Mouse (Mus musculus): ENCODE results near the gene Mogat2. TPM values are rescaled to one million over a fixed set of nuclear protein-coding genes. Genes with fewer than 3 reads are reported as not detected.

Gene Mogat2
- polyA plus RNA-seq, 1 experiment from 2014 or later = 9.3 TPM

GRCm38 (mm10) chr7:99183751-99184150 lies 54.7 kb downstream of the Mogat2 start:
- H3K9me3 ChIP-seq (ENCODE audit: control insufficient read depth, low read length) = no peaks in the 10 kb centered on the region
- H3K9ac ChIP-seq (ENCODE audit: low read length) = no peak overlapping the region
- H3K4me1 ChIP-seq (replicated peaks; ENCODE audit: control insufficient read depth, insufficient read depth, low read length) = peaks cover 3% of the 10 kb centered on the region; the same call in 1 of the 2 replicates
- H3K27ac ChIP-seq (ENCODE audit: low read depth, low read length) = no peak overlapping the region
- 73% methylated on average over 6 of the region's 6 CpGs for WGBS
- no peak overlapping the region; the same call in 1 of the 2 replicates for H3K4me2 ChIP-seq (ENCODE audit: low read depth, low read length, severe bottlenecking)
- no peak for DNase-seq (ENCODE audit: low spot score)
- no peak overlapping the region for H3K4me3 ChIP-seq (ENCODE audit: low read depth, low read length)
- no peak for ATAC-seq (replicated peaks; ENCODE audit: low FRiP score)
- no peaks in the 10 kb centered on the region for H3K36me3 ChIP-seq (ENCODE audit: control insufficient read depth, insufficient read depth, low read length)
- H3K27me3 ChIP-seq (ENCODE audit: control insufficient read depth, insufficient read depth, low read length) = no peaks in the 10 kb centered on the region; the same call in 1 of the 2 replicates

GRCm38 (mm10) chr7:99182432-99183172 lies 55.8 kb downstream of the Mogat2 start, which contains the start of gene Dgat2:
Gene Dgat2, minus strand, starts transcription at chr7:99182719.
- no peaks in the 10 kb centered on the region; the same call in 1 of the 2 replicates for H3K27me3 ChIP-seq (ENCODE audit: control insufficient read depth, insufficient read depth, low read length)
- no peaks in the 10 kb centered on the region for H3K36me3 ChIP-seq (ENCODE audit: control insufficient read depth, insufficient read depth, low read length)
- peaks cover 3% of the 10 kb centered on the region; the same call in 1 of the 2 replicates for H3K4me1 ChIP-seq (replicated peaks; ENCODE audit: control insufficient read depth, insufficient read depth, low read length)
- H3K9ac ChIP-seq (ENCODE audit: low read length) = peak within 1 kb of the TSS; percentile 76
- peak within 1 kb of the TSS; percentile 68 for H3K27ac ChIP-seq (ENCODE audit: low read depth, low read length)
- H3K4me2 ChIP-seq (ENCODE audit: low read depth, low read length, severe bottlenecking) = peak within 1 kb of the TSS; percentile 96
- WGBS = under 1% methylated on average over 63 of the region's 63 CpGs
- DNase-seq (ENCODE audit: low spot score) (peak; percentile 96), ATAC-seq (replicated peaks; ENCODE audit: low FRiP score) (peak; percentile 96)
- H3K4me3 ChIP-seq (ENCODE audit: low read depth, low read length) = peak within 1 kb of the TSS; percentile 65
- no peaks in the 10 kb centered on the region for H3K9me3 ChIP-seq (ENCODE audit: control insufficient read depth, low read length)

GRCm38 (mm10) chr7:99181619-99182431 lies 56.6 kb downstream of the Mogat2 start:
- H3K9ac ChIP-seq (ENCODE audit: low read length) = peak overlapping the region; percentile 76
- H3K27me3 ChIP-seq (ENCODE audit: control insufficient read depth, insufficient read depth, low read length) = no peaks in the 10 kb centered on the region; the same call in 1 of the 2 replicates
- H3K4me1 ChIP-seq (replicated peaks; ENCODE audit: control insufficient read depth, insufficient read depth, low read length) = peaks cover 3% of the 10 kb centered on the region; the same call in 1 of the 2 replicates
- H3K36me3 ChIP-seq (ENCODE audit: control insufficient read depth, insufficient read depth, low read length) = no peaks in the 10 kb centered on the region
- DNase-seq (ENCODE audit: low spot score) (no peak), ATAC-seq (replicated peaks; ENCODE audit: low FRiP score) (no peak; the same call in 1 of the 2 replicates)
- peak overlapping the region; percentile 96 for H3K4me2 ChIP-seq (ENCODE audit: low read depth, low read length, severe bottlenecking)
- H3K4me3 ChIP-seq (ENCODE audit: low read depth, low read length) = peak overlapping the region; percentile 65
- no peaks in the 10 kb centered on the region for H3K9me3 ChIP-seq (ENCODE audit: control insufficient read depth, low read length)
- 23% methylated on average over 14 of the region's 14 CpGs for WGBS
- peak overlapping the region; percentile 68; the same call in 1 of the 2 replicates for H3K27ac ChIP-seq (ENCODE audit: low read depth, low read length)

GRCm38 (mm10) chr7:99180162-99180561 lies 58.3 kb downstream of the Mogat2 start:
- DNase-seq (ENCODE audit: low spot score) = no peak
- H3K36me3 ChIP-seq (ENCODE audit: control insufficient read depth, insufficient read depth, low read length) = no peaks in the 10 kb centered on the region
- H3K4me2 ChIP-seq (ENCODE audit: low read depth, low read length, severe bottlenecking) = no peak overlapping the region
- no peak overlapping the region for H3K4me3 ChIP-seq (ENCODE audit: low read depth, low read length)
- no peak for ATAC-seq (replicated peaks; ENCODE audit: low FRiP score)
- no peaks in the 10 kb centered on the region; the same call in 1 of the 2 replicates for H3K27me3 ChIP-seq (ENCODE audit: control insufficient read depth, insufficient read depth, low read length)
- peaks cover 3% of the 10 kb centered on the region; the same call in 1 of the 2 replicates for H3K4me1 ChIP-seq (replicated peaks; ENCODE audit: control insufficient read depth, insufficient read depth, low read length)
- whole genome bisulfite sequencing = 100% methylated on average over 1 of the region's 1 CpGs
- no peak overlapping the region for H3K27ac ChIP-seq (ENCODE audit: low read depth, low read length)
- H3K9me3 ChIP-seq (ENCODE audit: control insufficient read depth, low read length) = no peaks in the 10 kb centered on the region
- no peak overlapping the region for H3K9ac ChIP-seq (ENCODE audit: low read length)

- Histone ChIP-seq H3K9ac (ENCODE audit: low read length) (no peak overlapping the region), H3K27me3 (ENCODE audit: control insufficient read depth, insufficient read depth, low read length) (no peaks in the 10 kb centered on the region; the same call in 1 of the 2 replicates), H3K9me3 (ENCODE audit: control insufficient read depth, low read length) (no peaks in the 10 kb centered on the region), H3K27ac (ENCODE audit: low read depth, low read length) (no peak overlapping the region), H3K4me2 (ENCODE audit: low read depth, low read length, severe bottlenecking) (no peak overlapping the region), H3K4me1 (replicated peaks; ENCODE audit: control insufficient read depth, insufficient read depth, low read length) (peaks cover 3% of the 10 kb centered on the region; the same call in 1 of the 2 replicates), H3K36me3 (ENCODE audit: control insufficient read depth, insufficient read depth, low read length) (no peaks in the 10 kb centered on the region), H3K4me3 (ENCODE audit: low read depth, low read length) (no peak overlapping the region)
- DNase-seq (ENCODE audit: low spot score) (no peak), ATAC-seq (replicated peaks; ENCODE audit: low FRiP score) (no peak)
- 93% methylated on average over 9 of the region's 9 CpGs for WGBS
Observed at GRCm38 (mm10) chr7:99179271-99179670, 59.1 kb downstream of the Mogat2 start.

- no peaks in the 10 kb centered on the region for H3K36me3 ChIP-seq (ENCODE audit: control insufficient read depth, insufficient read depth, low read length)
- H3K9me3 ChIP-seq (ENCODE audit: control insufficient read depth, low read length) = no peaks in the 10 kb centered on the region
- peaks cover 3% of the 10 kb centered on the region; the same call in 1 of the 2 replicates for H3K4me1 ChIP-seq (replicated peaks; ENCODE audit: control insufficient read depth, insufficient read depth, low read length)
- no peak overlapping the region for H3K9ac ChIP-seq (ENCODE audit: low read length)
- DNase-seq (ENCODE audit: low spot score) (no peak), ATAC-seq (replicated peaks; ENCODE audit: low FRiP score) (no peak)
- H3K4me2 ChIP-seq (ENCODE audit: low read depth, low read length, severe bottlenecking) = no peak overlapping the region
- 79% methylated on average over 5 of the region's 5 CpGs for WGBS
- H3K27ac ChIP-seq (ENCODE audit: low read depth, low read length) = no peak overlapping the region
- no peaks in the 10 kb centered on the region for H3K27me3 ChIP-seq (ENCODE audit: control insufficient read depth, insufficient read depth, low read length)
- no peak overlapping the region for H3K4me3 ChIP-seq (ENCODE audit: low read depth, low read length)
Observed at GRCm38 (mm10) chr7:99177386-99177785, 61.0 kb downstream of the Mogat2 start.

GRCm38 (mm10) chr7:99175666-99176065 lies 62.8 kb downstream of the Mogat2 start:
- no peak for DNase-seq (ENCODE audit: low spot score)
- 91% methylated on average over 9 of the region's 9 CpGs for WGBS
- Histone ChIP-seq H3K27me3 (ENCODE audit: control insufficient read depth, insufficient read depth, low read length) (no peaks in the 10 kb centered on the region), H3K9me3 (ENCODE audit: control insufficient read depth, low read length) (no peaks in the 10 kb centered on the region), H3K4me2 (ENCODE audit: low read depth, low read length, severe bottlenecking) (no peak overlapping the region), H3K9ac (ENCODE audit: low read length) (no peak overlapping the region), H3K4me3 (ENCODE audit: low read depth, low read length) (no peak overlapping the region), H3K27ac (ENCODE audit: low read depth, low read length) (no peak overlapping the region), H3K4me1 (replicated peaks; ENCODE audit: control insufficient read depth, insufficient read depth, low read length) (no peaks in the 10 kb centered on the region), H3K36me3 (ENCODE audit: control insufficient read depth, insufficient read depth, low read length) (no peaks in the 10 kb centered on the region)
- no peak for ATAC-seq (replicated peaks; ENCODE audit: low FRiP score)

- WGBS = 86% methylated on average over 11 of the region's 11 CpGs
- no peaks in the 10 kb centered on the region for H3K9me3 ChIP-seq (ENCODE audit: control insufficient read depth, low read length)
- H3K4me3 ChIP-seq (ENCODE audit: low read depth, low read length) = no peak overlapping the region
- H3K27ac ChIP-seq (ENCODE audit: low read depth, low read length) = no peak overlapping the region
- no peaks in the 10 kb centered on the region for H3K4me1 ChIP-seq (replicated peaks; ENCODE audit: control insufficient read depth, insufficient read depth, low read length)
- DNase-seq (ENCODE audit: low spot score) = no peak
- no peak overlapping the region for H3K9ac ChIP-seq (ENCODE audit: low read length)
- no peak overlapping the region for H3K4me2 ChIP-seq (ENCODE audit: low read depth, low read length, severe bottlenecking)
- no peaks in the 10 kb centered on the region for H3K27me3 ChIP-seq (ENCODE audit: control insufficient read depth, insufficient read depth, low read length)
- ATAC-seq (replicated peaks; ENCODE audit: low FRiP score) = no peak
- H3K36me3 ChIP-seq (ENCODE audit: control insufficient read depth, insufficient read depth, low read length) = no peaks in the 10 kb centered on the region
Observed at GRCm38 (mm10) chr7:99175118-99175517, 63.3 kb downstream of the Mogat2 start.

Measured in forebrain, embryonic 11.5 days (tissue).